Mouse (Mus musculus) embryonic stem cell, embryonic (primary cell): ENCODE results near the gene Lin28b.

Source experiments
- CTCF ChIA-PET, 4 experiments: fragments of 300-600 bp in 2 of 4; fragments of 350-600 bp in 2 of 4; sonication (Branson Sonifier 250); formaldehyde crosslinking; loops; one replicate each; lab custom pipeline; 2022; ENCODE audit warnings: inconsistent platforms in 2 of 4; lab: Charles Lee
- POLR2A ChIA-PET, 4 experiments: fragments of 300-600 bp in 2 of 4; fragments of 350-600 bp in 2 of 4; sonication (Branson Sonifier 250); formaldehyde crosslinking; loops; one replicate each; lab custom pipeline; 2022; ENCODE audit warnings: antibody characterized with exemption in 4 of 4, inconsistent platforms in 1 of 4; lab: Charles Lee

Lin28b gene

DNA sequence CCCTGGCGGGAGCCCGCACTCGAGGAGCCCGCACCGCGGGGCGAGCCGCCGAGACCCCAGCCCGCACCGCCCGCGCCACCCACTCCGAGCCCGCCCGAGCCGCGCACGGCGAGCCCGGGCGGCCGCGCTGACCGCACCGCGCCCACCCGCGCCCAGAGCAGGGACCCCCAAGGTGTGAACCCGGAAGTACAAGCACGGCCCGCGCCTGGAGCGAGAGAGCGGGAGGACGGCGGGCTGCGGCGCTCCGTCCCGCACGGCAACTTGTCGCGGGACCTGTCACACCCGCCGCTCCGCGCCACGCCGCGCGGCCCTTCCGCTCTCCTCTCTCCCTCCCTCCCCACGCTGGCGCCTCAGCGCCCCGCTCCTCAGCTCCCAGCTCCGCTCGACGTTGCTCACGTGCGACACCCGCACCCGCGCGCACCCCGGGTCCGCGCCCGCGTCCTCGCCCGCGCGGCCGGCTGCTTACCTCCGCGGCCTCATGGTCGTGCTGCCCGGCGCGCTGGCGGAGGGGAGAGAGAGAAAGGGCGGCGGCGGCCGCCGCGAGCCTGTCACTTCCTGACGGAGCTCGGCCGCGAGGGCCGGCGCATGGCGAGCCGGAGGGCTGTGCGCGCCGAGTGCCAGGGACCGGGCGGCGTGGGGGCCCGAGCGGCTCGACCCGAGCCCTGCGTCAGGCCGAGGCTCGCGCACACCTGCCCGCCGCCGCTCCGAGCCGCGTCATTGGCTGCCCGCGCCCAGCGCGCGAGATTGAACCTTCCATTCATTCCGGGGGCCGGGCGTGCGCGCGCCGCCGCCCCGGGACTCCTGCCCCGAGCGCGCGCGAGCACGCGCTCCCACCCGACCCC lies at the start of gene Lin28b:
TSS of gene Lin28b (minus strand) at position 635 of the 842 bp plus-strand sequence.
- CTCF ChIA-PET: interaction anchor here in 1 of 4 experiments (0.6 kb wide), 1 partner anchor 310 kb away, joined by 3 read pairs; no protein-coding TSS in a partner anchor

DNA sequence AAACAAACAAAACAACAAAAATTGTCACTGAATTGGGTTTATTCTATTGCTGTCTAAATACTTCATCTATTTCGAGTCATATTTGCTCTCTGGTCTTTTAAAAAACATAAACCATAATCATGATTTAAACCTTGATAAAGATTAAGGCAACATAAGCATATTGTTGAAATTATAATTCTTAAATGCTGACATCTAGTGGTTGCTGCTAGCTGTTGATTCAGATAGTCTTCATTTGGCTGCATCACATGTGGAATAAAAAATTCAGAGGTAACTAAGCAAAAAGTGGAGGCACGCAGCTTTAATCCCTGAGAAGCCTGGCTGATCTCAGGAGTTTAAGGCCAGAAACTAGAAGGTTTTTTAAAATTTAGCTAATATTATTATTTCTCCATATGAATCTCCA lies 25.6 kb upstream of the Lin28b start:
- ChIA-PET POLR2A (interaction anchor here in 2 of 4 experiments (0.6 to 1.0 kb wide), 2 partner anchors 25 to 415 kb away, joined by 3 to 9 read pairs; no protein-coding TSS in a partner anchor), CTCF (interaction anchor here in 1 of 4 experiments (0.5 kb wide), 1 partner anchor 443 kb away, joined by 3 read pairs; no protein-coding TSS in a partner anchor)

More for the DNA sequence above, at the start of gene Lin28b:
- POLR2A ChIA-PET: interaction anchor here in 2 of 4 experiments (0.7 to 2.7 kb wide), 12 partner anchors 8 to 134 kb away, joined by 3 to 11 read pairs (median 4); partner anchors contain the start of gene Hace1 (in 2 of the 2)

GRCm38 (mm10) chr10:45510662-45511061 lies 24.5 kb upstream of the Lin28b start:
- ChIA-PET POLR2A (no interaction called here), CTCF (interaction anchor here in 1 of 4 experiments (0.5 kb wide), 1 partner anchor 1316 kb away, joined by 7 read pairs; no protein-coding TSS in a partner anchor)

GRCm38 (mm10) chr10:45500259-45500658 lies 14.1 kb upstream of the Lin28b start:
- ChIA-PET POLR2A (interaction anchor here in 1 of 4 experiments (0.6 kb wide), 1 partner anchor 147 kb away, joined by 3 read pairs; no protein-coding TSS in a partner anchor), CTCF (no interaction called here)

DNA sequence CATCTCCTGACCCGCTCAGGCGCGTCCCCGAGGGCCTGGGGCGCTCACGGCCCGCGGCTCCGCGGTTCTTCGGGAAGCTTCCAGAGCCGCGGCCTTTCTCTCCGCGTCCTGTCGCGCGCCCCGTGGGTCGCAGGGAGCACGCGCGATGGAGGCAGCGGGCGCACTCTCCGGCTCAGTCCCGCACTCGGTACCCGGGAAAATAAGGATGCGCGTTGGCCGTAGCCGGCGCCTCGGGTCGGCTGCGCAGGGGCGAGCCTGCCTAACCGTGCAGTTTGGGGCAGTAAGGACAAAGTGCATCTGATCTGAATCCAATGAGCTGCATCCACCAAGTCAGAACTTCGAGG lies 380 bp upstream of the Lin28b start:
- POLR2A ChIA-PET: interaction anchor here in 2 of 4 experiments (0.6 to 2.7 kb wide), 13 partner anchors 8 to 92 kb away, joined by 3 to 11 read pairs (median 3); partner anchors contain the start of gene Hace1 (in 2 of the 2)
- CTCF ChIA-PET: no interaction called here

GRCm38 (mm10) chr10:45485226-45485760 lies 902 bp downstream of the Lin28b start:
- POLR2A ChIA-PET: interaction anchor here in 2 of 4 experiments (0.7 to 1.8 kb wide), 9 partner anchors 7 to 135 kb away, joined by 3 to 6 read pairs (median 3); partner anchors contain the start of gene Hace1 (in 1 of the 2)
- CTCF ChIA-PET: interaction anchor here in 1 of 4 experiments (0.6 kb wide), 1 partner anchor 311 kb away, joined by 3 read pairs; no protein-coding TSS in a partner anchor

GRCm38 (mm10) chr10:45483210-45483609 lies 3.0 kb downstream of the Lin28b start:
- POLR2A ChIA-PET: no interaction called here
- CTCF ChIA-PET: no interaction called here

DNA sequence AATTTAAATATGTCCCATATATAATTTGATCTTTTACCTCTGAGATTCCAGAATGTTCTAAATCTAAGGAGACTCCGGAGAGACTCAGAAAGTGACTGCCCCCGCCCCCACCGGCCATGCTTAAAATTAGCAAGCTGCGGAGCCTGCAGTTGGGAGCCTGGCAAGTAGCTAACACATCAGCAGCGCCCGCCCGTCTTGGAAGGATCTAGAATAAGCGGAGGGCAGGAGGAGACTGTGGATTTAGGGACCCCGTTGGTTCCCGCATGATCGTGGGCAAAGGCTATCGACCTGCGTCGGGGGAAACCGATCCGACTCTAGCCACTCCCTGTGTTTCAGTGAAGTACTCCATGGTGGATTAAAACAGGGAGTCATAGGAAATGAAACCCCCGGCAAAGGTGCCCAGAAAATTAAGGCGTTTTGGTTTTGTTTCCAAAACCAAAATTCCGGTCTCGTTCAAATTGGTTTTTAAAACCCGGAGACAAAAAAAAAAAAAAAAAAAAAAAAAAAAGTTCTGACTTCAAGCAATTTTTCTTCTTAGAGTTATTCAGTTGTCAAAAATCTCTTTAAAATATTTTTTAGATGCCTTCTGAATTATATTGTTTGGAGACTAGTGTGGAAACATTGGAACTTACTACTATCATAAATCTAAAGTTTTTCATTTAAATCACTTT lies 12.4 kb downstream of the Lin28b start:
- POLR2A ChIA-PET: interaction anchor here in 1 of 4 experiments (1.0 to 1.4 kb wide), 3 partner anchors 11 to 28 kb away, joined by 3 to 4 read pairs (median 3); partner anchors contain the start of gene Lin28b
- CTCF ChIA-PET: interaction anchor here in 1 of 4 experiments (0.7 kb wide), 1 partner anchor 104 kb away, joined by 7 read pairs; no protein-coding TSS in a partner anchor

DNA sequence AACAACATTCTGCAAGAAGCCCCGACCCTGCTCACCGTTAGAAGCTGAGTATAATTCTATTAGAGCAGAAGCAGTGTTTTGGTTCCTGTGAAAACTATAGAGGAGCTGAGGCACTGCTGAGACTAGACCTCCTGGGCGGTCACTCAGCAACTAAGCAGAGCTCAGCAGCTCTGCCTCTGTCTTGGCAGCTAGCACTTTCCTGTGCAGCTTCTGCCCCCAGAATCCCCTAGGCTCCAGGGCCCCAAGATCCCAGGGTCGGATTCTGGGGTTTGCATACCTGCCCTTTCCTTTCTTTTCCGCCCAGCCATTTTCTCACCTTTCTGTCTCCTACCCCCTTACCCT lies 13.1 kb downstream of the Lin28b start:
- POLR2A ChIA-PET: interaction anchor here in 2 of 4 experiments (0.5 to 1.4 kb wide), 4 partner anchors 11 to 303 kb away, joined by 3 to 4 read pairs (median 3); no protein-coding TSS in a partner anchor
- CTCF ChIA-PET: no interaction called here

- ChIA-PET POLR2A (interaction anchor here in 2 of 4 experiments (0.5 to 1.4 kb wide), 3 partner anchors 25 to 304 kb away, joined by 3 to 4 read pairs (median 3); no protein-coding TSS in a partner anchor), CTCF (no interaction called here)
Observed at GRCm38 (mm10) chr10:45472431-45473142, 13.6 kb downstream of the Lin28b start.

DNA sequence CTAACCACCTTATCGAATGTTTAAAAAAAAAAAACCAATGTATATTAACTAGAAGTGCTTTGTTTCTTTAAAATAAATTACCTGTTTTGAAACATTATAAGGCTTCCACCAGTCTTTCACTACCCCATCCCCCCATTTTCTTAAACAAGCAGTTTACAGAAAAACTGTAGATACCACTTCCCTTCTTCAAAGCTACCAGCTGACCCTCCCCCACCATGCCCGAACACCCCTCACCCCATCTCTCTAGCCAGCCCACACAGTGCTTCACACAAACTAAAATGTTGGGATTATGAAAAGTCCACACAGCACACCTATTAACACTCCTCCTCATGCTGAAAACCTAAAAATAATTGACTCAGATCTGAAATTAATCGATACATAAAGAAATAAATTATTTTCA lies 14.9 kb downstream of the Lin28b start:
- ChIA-PET CTCF (no interaction called here), POLR2A (no interaction called here)

DNA sequence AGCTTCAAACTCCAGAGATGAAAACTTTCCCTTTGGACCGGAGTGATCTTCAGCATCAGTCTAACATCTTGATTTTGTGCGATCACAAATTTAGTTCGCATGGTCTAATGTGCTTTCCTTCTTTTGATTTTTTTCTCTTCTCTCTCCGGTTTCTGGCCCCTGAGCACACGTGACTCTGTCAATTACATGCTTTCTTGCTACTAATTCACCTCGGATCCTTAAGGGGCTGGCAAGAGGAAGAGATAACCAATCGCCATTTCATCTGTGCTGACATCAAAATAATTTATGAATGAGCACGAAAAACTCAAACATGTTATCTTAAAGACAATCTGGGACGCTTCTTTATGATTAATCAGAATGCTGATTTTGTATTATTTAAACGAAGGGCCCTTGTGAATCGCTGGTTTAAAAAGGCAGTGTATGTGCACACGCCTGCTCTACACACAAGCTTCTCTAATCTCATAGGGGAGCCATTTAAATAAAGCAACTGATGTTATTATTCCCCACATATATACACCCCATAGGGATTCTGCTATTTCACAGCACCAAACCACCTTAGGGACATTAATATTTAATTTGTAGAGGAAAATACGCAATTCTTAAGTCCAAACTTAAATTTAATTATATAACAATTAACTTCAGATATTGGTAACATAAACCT lies 16.0 kb downstream of the Lin28b start:
- CTCF ChIA-PET: interaction anchor here in 1 of 4 experiments (0.5 kb wide), 1 partner anchor 126 kb away, joined by 4 read pairs; no protein-coding TSS in a partner anchor
- POLR2A ChIA-PET: interaction anchor here in 2 of 4 experiments (0.9 to 1.3 kb wide), 3 partner anchors 8 to 17 kb away, joined by 3 to 4 read pairs (median 3); no protein-coding TSS in a partner anchor

DNA sequence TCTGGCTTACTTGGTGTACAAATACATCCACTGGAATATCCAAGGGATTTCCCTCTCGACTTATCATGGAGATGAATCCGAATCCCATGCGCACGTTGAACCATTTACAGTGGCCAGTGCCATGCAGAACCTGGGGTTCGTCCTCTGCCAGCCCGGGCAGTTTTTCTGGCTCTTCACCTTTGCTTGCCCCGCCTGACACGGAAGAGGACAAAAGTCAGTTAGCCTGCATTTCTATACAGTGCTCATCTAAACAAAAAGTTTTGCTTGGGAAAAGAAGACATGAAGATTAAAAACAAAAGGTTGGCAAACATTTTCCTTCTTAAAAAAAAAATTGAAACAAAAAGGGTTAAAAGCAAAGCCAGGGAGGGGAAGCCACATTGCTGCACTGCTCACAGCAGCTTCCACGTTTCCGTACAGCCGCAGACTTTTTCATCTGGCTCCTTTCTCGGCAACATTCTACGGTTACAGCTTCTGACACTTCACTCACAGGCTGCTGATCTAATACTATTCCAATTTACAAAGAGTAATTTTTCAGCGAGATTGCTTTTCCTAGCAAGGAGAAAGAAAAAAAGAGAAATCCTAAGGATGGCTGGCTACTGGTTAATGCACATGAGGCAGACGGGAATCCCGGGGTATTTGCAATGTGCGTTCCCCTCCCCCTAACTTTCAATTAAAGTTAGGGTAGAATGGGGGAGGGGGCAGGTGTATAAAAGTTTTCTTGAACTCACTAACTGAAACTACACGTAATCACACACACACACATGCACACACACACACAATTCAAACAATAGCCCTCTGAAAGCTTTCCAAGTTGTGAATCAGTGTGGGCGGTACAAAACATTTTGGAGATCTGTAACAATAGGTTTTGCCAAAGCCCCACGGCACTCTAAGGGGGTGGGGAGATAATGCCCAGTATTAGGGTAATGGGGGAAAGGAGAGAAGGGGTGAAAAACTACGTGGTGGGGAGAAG lies 16.9 kb downstream of the Lin28b start:
- ChIA-PET CTCF (interaction anchor here in 1 of 4 experiments (0.5 kb wide), 1 partner anchor 125 kb away, joined by 4 read pairs; no protein-coding TSS in a partner anchor), POLR2A (interaction anchor here in 2 of 4 experiments (0.8 to 1.3 kb wide), 5 partner anchors 9 to 22 kb away, joined by 3 to 4 read pairs (median 3); partner anchors contain the start of gene Lin28b (in 1 of the 2))

GRCm38 (mm10) chr10:45468180-45468915 lies 17.8 kb downstream of the Lin28b start:
- POLR2A ChIA-PET: interaction anchor here in 1 of 4 experiments (1.0 kb wide), 1 partner anchor 10 kb away, joined by 3 read pairs; no protein-coding TSS in a partner anchor
- CTCF ChIA-PET: no interaction called here

GRCm38 (mm10) chr10:45458637-45459036 lies 27.6 kb downstream of the Lin28b start:
- POLR2A ChIA-PET: no interaction called here
- CTCF ChIA-PET: no interaction called here
